In the genomic region with DNA sequence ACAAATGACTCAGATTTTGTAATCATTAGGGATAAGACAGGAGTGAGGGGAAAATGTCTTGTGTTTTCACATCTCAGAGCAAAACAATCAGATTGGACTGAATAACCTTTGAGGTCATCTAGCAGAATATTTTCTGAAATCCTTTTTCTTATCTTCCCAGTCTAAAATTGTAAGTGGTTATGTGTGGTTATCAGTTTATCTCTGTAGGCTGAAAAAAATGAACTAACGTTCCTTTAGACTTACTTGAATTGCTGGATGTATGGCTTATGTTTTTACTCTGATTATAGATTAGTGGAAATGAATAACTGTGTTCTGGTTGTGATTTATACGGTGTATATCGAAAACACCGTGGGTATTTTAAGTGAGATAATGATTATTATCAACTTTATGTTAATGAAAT, we compare ENCODE assay signal across 30 mouse cellular contexts.
"Had no signal": no experiment of that assay in that cellular context is flagged by ENCODE, and none has a peak within 500 bp of the region (broad histone marks: within the 10 kb centered on the region; RNA-seq: fewer than 3 reads in every experiment).

No protein-coding gene starts in this region.

- H3K27ac ChIP-seq: heart, embryonic 13.5 days; heart, embryonic 15.5 days; hindbrain, embryonic 10.5 days; hindbrain, embryonic 12.5 days; hindbrain, embryonic 13.5 days; hindbrain, embryonic 14.5 days; hindbrain, embryonic 15.5 days; hindbrain, postnatal 0 days; intestine, embryonic 15.5 days; kidney, embryonic 15.5 days; kidney, postnatal 0 days; layer of hippocampus, adult 2 months; left cerebral cortex, adult 2 months had no signal

- H3K27me3 ChIP-seq: heart, embryonic 12.5 days; heart, embryonic 13.5 days; heart, embryonic 15.5 days; hindbrain, embryonic 12.5 days; hindbrain, embryonic 13.5 days; hindbrain, embryonic 15.5 days; intestine, embryonic 15.5 days; kidney, embryonic 15.5 days had no signal

- H3K9me3 ChIP-seq: heart, embryonic 12.5 days; heart, embryonic 13.5 days; heart, embryonic 15.5 days; hindbrain, embryonic 10.5 days; hindbrain, embryonic 12.5 days; hindbrain, embryonic 13.5 days; hindbrain, embryonic 15.5 days; intestine, embryonic 15.5 days; kidney, embryonic 15.5 days had no signal

- H3K4me3 ChIP-seq: heart, embryonic 12.5 days; heart, embryonic 13.5 days; heart, embryonic 15.5 days; hindbrain, embryonic 10.5 days; hindbrain, embryonic 12.5 days; hindbrain, embryonic 13.5 days; hindbrain, embryonic 15.5 days; intestine, embryonic 15.5 days; kidney, embryonic 15.5 days; layer of hippocampus, adult 2 months; left cerebral cortex, adult 2 months had no signal

- H3K9ac ChIP-seq: heart, embryonic 12.5 days; heart, embryonic 13.5 days; heart, embryonic 15.5 days; hindbrain, embryonic 12.5 days; hindbrain, embryonic 13.5 days; hindbrain, embryonic 14.5 days; hindbrain, embryonic 15.5 days; intestine, embryonic 15.5 days; kidney, embryonic 15.5 days had no signal

- DNase-seq: heart, postnatal 10 days; heart, postnatal 14 days; heart, postnatal 36 days; heart, postnatal 4 days; kidney, adult 11 months; kidney, adult 18-20 months; kidney, adult 2 months; kidney, adult 8-10 months; kidney, adult 9 months; kidney, postnatal 10 days; kidney, postnatal 14 days; kidney, postnatal 25 days; kidney, postnatal 36 days; kidney, postnatal 4 days; layer of hippocampus, adult 9-11 months; layer of hippocampus, postnatal 36 days had no signal
